Mouse (Mus musculus) WW6 (cell line): ENCODE measurements around the gene Hspbap1.

Source experiments
- DNase-seq: peaks from one replicate; pipeline ENCODE4 v3.0.0-alpha.2; 2013; ENCODE audit warnings: low read depth, low spot score

Gene Hspbap1

DNA sequence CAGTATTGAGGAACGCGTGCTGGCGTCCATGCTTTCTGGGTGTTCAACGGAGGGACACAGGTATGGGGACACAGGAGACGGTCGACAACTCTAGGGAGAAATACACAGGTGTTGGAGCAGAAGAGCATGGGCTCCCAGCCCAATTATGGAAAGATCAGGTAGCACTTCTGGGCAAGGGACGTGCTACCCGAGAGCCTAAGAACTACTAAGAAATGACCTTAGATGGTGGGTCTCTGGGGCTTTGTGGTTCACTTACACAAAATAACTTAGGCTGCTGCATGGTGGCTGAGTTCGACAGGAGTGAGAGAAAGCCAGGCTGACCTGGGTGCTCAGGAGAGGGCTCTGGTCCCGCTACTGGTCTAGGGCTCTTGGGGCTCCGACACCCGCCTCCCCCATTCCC is 101.7 kb downstream of the Hspbap1 start:
- no peak for DNase-seq

DNA sequence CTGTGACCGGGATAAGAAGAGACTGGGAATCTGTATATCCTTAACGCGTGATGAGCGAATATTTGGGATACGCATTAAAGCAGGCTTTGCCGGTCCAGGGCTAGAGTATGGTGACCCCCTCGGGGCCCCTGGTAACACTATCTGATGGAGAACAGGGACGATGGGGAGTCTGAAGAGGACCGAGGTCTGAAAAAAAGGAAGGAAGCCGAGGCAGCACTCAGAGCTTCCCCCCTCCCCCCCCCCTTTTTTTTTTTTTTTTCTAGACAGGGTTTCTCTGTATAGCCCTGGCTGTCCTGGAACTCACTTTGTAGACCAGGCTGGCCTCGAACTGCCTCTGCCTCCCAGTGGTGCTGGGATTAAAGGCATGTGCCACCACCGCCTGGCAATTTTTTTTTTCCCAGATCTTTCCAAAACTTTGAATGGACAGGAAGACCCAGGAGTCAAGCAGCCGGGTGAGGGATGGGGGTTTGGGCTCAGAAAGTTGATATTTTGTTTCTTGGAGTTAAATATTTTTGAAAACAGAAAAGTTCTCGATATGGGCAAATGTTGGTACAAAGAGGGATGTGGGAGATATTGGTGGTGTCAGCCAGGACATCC is 102.3 kb downstream of the Hspbap1 start:
- DNase-seq: no peak

DNA sequence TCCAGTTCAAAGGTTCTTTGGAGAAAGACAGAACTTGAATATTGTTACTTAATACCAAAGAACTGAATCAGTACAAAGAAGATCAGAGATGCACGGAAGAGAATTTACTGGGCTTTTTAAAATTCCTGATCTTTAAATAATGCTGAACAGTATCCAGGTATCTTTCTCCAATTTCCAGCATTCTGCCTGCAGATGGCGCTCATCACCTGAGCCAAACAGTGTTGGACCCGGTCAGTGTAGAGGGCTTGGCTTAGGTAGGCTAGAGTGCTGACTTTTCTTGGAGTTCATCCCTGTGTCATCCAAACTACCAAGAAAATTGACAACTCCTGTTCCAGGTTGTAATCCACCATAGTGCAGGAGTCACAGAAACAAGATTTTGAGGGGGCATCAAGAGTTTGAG is 104.2 kb downstream of the Hspbap1 start:
- DNase-seq: no peak
